Mouse (Mus musculus): ENCODE data around the gene Lsm7.

DNA sequence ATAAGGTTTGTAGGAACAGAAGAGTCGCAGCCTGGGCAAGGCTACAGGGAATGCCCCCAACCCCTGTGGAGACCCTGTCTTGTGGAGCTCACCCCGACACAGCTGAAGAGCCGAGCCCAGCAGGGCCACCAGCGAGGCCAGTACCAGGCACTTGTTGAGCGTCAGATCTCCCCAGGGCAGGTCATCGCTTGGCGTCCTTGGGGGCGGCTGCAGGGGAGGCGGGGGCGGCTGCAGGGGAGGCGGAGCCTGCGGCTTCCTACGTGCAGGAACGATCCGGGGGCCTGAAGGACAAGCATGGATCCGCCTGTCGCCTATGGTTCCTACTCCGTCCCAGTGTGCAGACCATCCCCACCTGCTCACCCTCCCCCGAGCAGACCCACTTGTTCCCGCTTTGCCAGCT lies 44.9 kb downstream of the Lsm7 start:
- TF ChIP-seq CTCF (IDR thresholded peaks at IDR 0.05) (no peak), EP300 (IDR thresholded peaks at IDR 0.05; ENCODE audit: insufficient read depth, low read depth, low read length) (no peak), POLR2A (IDR thresholded peaks at IDR 0.05; ENCODE audit: insufficient read depth, low read depth, low read length) (no peak)

All from heart, adult 2 months (tissue).